Mouse (Mus musculus) kidney, postnatal 0 days (tissue): ENCODE measurements around the gene Sema6b. TPM values are rescaled to one million over a fixed set of nuclear protein-coding genes. Genes with fewer than 3 reads are reported as not detected.

ENCODE experiments used
- ATAC-seq: fragments of 200-750 bp; cut with Nextera tagmentation; replicated peaks from 2 replicates; pipeline ENCODE4 v1.8.0; 2017; ENCODE audit warnings: low read depth, moderate number of reproducible peaks, moderate TSS enrichment, moderate library complexity; ENCODE audit not compliant: low FRiP score
- DNase-seq: peaks from one replicate; pipeline ENCODE4 v3.0.0-alpha.2; 2016; ENCODE audit warnings: low spot score
- H3K27ac ChIP-seq: fragments of 300-500 bp; sonication (generic); 2 replicates; pipeline ENCODE4 v1.5.1; 2014; ENCODE audit warnings: mild to moderate bottlenecking
- H3K27me3 ChIP-seq: fragments of 300-500 bp; sonication (generic); 2 replicates; pipeline ENCODE4 v1.6.1; 2014; ENCODE audit warnings: low read length, mixed read lengths; ENCODE audit not compliant: insufficient read depth
- H3K36me3 ChIP-seq: fragments of 300-500 bp; sonication (generic); 2 replicates; pipeline ENCODE4 v1.6.1; 2014; ENCODE audit warnings: low read length, mixed read lengths; ENCODE audit not compliant: insufficient read depth
- H3K4me1 ChIP-seq: fragments of 300-500 bp; sonication (generic); replicated peaks from 2 replicates; pipeline ENCODE4 v1.6.1; 2014; ENCODE audit warnings: antibody characterized with exemption, low read length, mixed read lengths; ENCODE audit not compliant: insufficient read depth
- H3K4me2 ChIP-seq: fragments of 300-500 bp; sonication (generic); 2 replicates; pipeline ENCODE4 v1.6.1; 2014; ENCODE audit warnings: mild to moderate bottlenecking, low read length, moderate library complexity, mixed read lengths
- H3K4me3 ChIP-seq: fragments of 300-500 bp; sonication (generic); replicated peaks from 2 replicates; pipeline ENCODE4 v1.5.1; 2014; ENCODE audit warnings: low read depth, low read length
- H3K9ac ChIP-seq: fragments of 300-500 bp; sonication (generic); 2 replicates; pipeline ENCODE4 v1.6.1; 2014; ENCODE audit warnings: low read depth, low read length
- H3K9me3 ChIP-seq: fragments of 300-500 bp; sonication (generic); replicated peaks from 2 replicates; pipeline ENCODE4 v1.6.1; 2016; ENCODE audit warnings: low read length, inconsistent platforms, mixed read lengths
- CTCF ChIP-seq: IDR thresholded peaks from 2 replicates; pipeline ENCODE4 v1.5.1; 2016; ENCODE audit warnings: antibody characterized with exemption, low read depth, mild to moderate bottlenecking, moderate library complexity
- WGBS: fragments of 180-500 bp; shearing (Covaris S2); extraction: QIAGEN DNeasy Blood & Tissue Kit; methylation state at CpG from one replicate; pipeline ENCODE4 v1.1.7; 2014; 5-methylcytosine and 5-hydroxymethylcytosine counted together
- polyA plus RNA-seq: library from polyadenylated mRNA; unstranded; fragments of >200 nt; fragmentation: Nextera tagmentation; extraction: Ambion mirVana; gene quantifications from 2 replicates; pipeline ENCODE4 v1.2.1, GENCODE M21; 2015

Sema6b gene
- polyA plus RNA-seq, 1 experiment from 2014 or later, result 1.2 TPM

DNA sequence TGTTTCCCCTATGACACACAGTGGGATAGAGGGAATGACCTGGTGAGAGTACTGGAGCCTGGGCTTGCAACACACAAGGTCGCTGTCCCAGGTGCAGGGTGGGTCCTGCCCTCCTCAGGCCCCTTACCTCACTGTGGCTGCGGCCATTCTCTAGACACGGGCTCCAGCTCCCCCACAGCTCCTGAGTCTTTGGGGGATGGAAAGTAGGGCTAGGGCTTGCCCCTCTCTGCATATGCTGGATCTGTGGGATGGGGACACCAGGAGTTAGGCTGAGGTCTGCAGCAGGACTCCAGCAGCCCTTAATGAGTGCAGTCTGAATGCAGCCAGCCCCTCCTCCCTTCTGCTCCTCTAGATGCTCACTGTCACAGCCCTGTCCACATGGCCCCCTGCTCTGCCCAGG, 27.4 kb downstream of the Sema6b start:
- H3K9ac ChIP-seq, result no peak overlapping the region
- H3K9me3 ChIP-seq, result no peaks in the 10 kb centered on the region
- H3K27ac ChIP-seq, result no peak overlapping the region
- WGBS, result 68% methylated on average over 3 of the region's 3 CpGs
- no peak overlapping the region for H3K4me3 ChIP-seq
- no peaks in the 10 kb centered on the region for H3K36me3 ChIP-seq
- no peak for DNase-seq
- peaks cover 6% of the 10 kb centered on the region; the same call in 1 of the 2 replicates for H3K4me1 ChIP-seq
- no peak for ATAC-seq
- TF ChIP-seq CTCF, result no peak
- no peaks in the 10 kb centered on the region for H3K27me3 ChIP-seq
- no peak overlapping the region for H3K4me2 ChIP-seq

DNA sequence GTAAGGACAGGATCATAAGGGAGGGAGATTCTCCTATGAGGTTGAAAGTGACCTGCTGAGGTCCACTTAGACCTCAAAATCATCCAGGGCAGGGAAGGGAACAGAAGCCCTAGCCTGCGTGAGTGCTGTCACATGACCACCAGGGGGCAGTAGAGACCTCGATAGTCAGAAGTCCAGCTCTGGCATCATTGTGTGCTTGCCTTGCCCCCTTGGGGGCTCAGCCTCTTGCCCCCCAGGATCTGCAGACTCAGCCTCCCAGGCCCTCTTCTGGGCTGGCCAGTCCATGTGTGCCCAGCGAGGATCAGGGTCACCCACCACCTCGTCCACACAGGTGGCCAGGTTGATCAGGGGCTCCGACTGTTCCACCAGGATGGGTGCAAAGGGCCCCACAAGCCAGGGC, 28.3 kb downstream of the Sema6b start:
- Histone ChIP-seq H3K9me3 (no peaks in the 10 kb centered on the region), H3K4me1 (no peaks in the 10 kb centered on the region), H3K36me3 (no peaks in the 10 kb centered on the region), H3K9ac (no peak overlapping the region), H3K4me2 (no peak overlapping the region), H3K27me3 (no peaks in the 10 kb centered on the region), H3K4me3 (no peak overlapping the region), H3K27ac (no peak overlapping the region)
- WGBS, result 44% methylated on average over 5 of the region's 5 CpGs
- peak; percentile 85 for TF ChIP-seq CTCF
- ATAC-seq (no peak), DNase-seq (peak; percentile 79)

DNA sequence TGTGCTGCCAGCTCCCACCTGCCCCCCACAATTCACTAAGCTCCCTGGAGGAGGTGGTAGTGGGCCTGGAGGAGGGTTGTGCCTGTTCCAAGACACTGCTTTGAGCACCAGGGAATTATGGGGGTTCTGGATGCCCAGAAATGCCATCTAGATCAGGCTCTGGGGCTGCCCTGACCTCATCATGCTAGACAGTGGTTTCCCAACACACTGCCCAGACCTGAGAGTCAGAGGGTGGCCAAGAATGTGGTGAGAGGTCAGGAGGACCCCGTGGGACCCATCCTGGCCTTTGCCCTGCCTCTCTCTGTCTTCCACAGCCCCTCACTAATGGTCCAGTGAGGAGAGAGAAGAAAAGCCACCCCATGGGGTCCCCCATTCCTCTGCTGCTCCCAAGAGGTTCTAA, 29.1 kb downstream of the Sema6b start:
- H3K4me1 ChIP-seq, result no peaks in the 10 kb centered on the region
- no peak overlapping the region for H3K9ac ChIP-seq
- DNase-seq, result no peak
- no peaks in the 10 kb centered on the region for H3K9me3 ChIP-seq
- no peak overlapping the region for H3K4me2 ChIP-seq
- H3K27me3 ChIP-seq, result no peaks in the 10 kb centered on the region
- H3K4me3 ChIP-seq, result no peak overlapping the region
- ATAC-seq, result no peak
- TF ChIP-seq CTCF, result no peak
- no peak overlapping the region for H3K27ac ChIP-seq
- 50% methylated on average over 1 of the region's 1 CpGs for WGBS
- H3K36me3 ChIP-seq, result no peaks in the 10 kb centered on the region

DNA sequence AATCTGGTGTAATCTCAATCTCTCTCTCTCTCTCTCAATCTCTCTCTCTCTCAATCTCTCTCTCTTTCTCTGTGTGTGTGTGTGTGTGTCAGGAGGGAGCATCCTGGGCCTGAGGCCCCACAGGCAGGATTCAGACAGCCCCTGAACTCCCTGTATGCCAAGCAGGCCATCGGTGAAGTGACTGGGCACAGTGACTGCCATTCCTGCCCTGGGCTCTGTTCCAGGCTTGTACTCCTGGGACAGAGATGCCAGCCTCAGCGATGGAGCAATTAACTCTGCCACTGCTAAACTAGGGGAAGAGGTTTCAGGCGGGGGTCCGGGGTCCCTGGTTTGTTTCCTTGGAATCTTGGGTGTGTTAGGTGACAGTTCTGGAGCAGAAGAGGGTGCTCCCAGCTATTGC, 29.6 kb downstream of the Sema6b start:
- no peak overlapping the region for H3K27ac ChIP-seq
- no peaks in the 10 kb centered on the region for H3K36me3 ChIP-seq
- no peak overlapping the region for H3K4me3 ChIP-seq
- no peaks in the 10 kb centered on the region for H3K4me1 ChIP-seq
- WGBS, result 78% methylated on average over 4 of the region's 4 CpGs
- no peak for TF ChIP-seq CTCF
- no peaks in the 10 kb centered on the region for H3K9me3 ChIP-seq
- DNase-seq (no peak), ATAC-seq (no peak)
- no peak overlapping the region for H3K4me2 ChIP-seq
- no peaks in the 10 kb centered on the region for H3K27me3 ChIP-seq
- no peak overlapping the region for H3K9ac ChIP-seq

DNA sequence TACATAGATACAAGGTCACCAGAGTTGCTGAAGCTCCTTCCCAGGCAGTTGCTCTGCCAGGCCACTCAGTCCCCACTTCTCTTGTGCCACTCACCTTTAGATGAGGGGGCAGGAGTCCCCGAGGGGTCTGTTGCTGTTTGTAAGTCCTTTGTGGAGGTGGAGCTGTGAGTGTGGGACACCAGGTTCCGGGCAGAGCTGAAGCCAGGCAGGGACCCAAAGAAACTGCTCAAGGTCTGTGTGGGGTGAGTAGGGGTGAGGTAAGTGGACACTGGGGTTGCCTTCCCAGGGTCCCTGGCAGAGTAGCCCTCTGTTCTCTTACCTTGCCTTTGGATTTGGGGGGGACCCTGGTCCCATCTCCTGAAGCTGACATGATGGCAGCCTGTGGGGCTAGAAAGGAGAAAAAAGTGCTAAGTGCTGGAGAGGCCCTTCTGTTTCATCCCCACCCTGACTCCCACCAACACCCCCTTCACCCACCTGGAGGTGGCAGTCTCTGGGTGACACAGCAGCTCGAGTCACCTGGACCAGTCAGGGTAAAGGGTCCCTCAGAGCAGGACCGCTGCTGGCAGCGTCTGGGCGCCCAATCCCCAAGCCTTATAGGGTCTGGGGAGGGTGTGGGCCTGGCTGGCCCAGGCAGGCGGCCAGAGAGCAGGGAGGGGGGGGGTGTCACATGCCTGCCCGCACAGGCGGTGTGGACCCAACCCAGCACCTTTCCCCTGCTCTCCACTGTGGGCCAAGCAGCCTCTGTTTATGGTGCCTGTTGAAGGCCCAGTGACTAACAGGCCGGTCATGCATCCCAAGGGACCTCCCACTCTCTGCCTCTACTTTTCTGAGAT, 30.7 kb downstream of the Sema6b start, which contains the start of gene Plin4:
TSS of gene Plin4 (minus strand) at position 585 of the 833 bp plus-strand sequence.
- peak; percentile 30 for ATAC-seq
- DNase-seq, result no peak
- H3K27ac ChIP-seq, result no peak within 1 kb of the TSS
- H3K9ac ChIP-seq, result no peak within 1 kb of the TSS
- TF ChIP-seq CTCF, result no peak
- H3K9me3 ChIP-seq, result no peaks in the 10 kb centered on the region
- no peaks in the 10 kb centered on the region for H3K36me3 ChIP-seq
- 61% methylated on average over 10 of the region's 10 CpGs for WGBS
- no peaks in the 10 kb centered on the region for H3K27me3 ChIP-seq
- no peak within 1 kb of the TSS for H3K4me2 ChIP-seq
- H3K4me3 ChIP-seq, result no peak within 1 kb of the TSS
- H3K4me1 ChIP-seq, result no peaks in the 10 kb centered on the region

DNA sequence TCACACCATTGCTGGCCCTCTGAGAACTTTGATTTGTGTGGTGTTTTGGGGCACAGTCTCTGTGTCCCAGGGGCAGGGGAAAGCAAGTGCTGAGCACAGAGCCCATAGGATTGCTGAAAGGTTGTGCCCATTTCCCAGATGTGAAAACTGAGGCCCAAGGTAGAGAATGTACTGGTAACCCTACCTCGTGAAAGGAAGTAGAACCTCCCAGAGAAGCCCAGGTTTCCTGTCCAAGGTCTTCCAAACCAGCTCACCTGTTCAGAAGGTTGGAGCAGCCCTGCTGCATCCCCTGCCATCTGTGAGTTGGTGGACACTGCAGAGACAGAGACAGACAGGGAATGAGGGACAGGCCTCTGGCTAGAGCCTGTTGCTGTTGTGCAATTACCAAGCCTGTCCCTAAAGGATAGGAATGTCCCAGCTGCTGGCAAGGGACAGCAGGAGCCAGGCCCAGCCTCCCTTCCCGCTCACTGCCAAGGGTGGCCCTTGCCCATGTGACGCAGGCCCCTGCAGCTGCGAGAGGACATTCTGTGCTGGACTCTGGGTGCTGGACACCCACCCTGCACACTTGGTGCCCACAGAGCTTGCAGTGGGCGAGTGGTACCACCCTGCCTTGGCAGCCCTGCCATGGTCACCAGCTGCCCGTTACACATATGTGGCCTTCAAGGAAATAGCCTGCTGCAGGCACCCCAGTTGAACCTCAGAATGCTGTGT, 31.7 kb downstream of the Sema6b start:
- TF ChIP-seq CTCF, result no peak
- Histone ChIP-seq H3K27me3 (no peaks in the 10 kb centered on the region), H3K9ac (0 out of 2 replicates have a peak overlapping the region, but pooled peaks have one; percentile 8), H3K4me1 (no peaks in the 10 kb centered on the region), H3K4me2 (no peak overlapping the region), H3K9me3 (no peaks in the 10 kb centered on the region), H3K27ac (no peak overlapping the region), H3K4me3 (no peak overlapping the region), H3K36me3 (0 out of 2 replicates have a peak, but pooled peaks cover 4% of the 10 kb centered on the region)
- no peak for DNase-seq
- 83% methylated on average over 6 of the region's 6 CpGs for WGBS
- no peak for ATAC-seq
